Mouse (Mus musculus) midbrain, embryonic 10.5 days (tissue): ENCODE measurements at regions not wholly inside any gene's neighbourhood (a gene's known extent, or its start where the extent isn't known, plus 50 kb on each side); places are given as distances from the start of the nearest gene placed in this dataset.

ENCODE experiments used
- DNase-seq: peaks from one replicate; pipeline ENCODE4 v3.0.0-alpha.2; 2017; ENCODE audit warnings: low spot score
- H3K27ac ChIP-seq: fragments of 300-500 bp; sonication (generic); replicated peaks from 2 replicates; pipeline ENCODE4 v1.5.1; 2016; ENCODE audit warnings: mild to moderate bottlenecking
- H3K27me3 ChIP-seq: fragments of 300-500 bp; sonication (generic); 2 replicates; pipeline ENCODE4 v1.6.1; 2016; ENCODE audit warnings: low read depth, mild to moderate bottlenecking; ENCODE audit not compliant: poor library complexity, severe bottlenecking
- H3K36me3 ChIP-seq: fragments of 300-500 bp; sonication (generic); 2 replicates; pipeline ENCODE4 v1.6.1; 2016; ENCODE audit warnings: mild to moderate bottlenecking, moderate library complexity
- H3K4me1 ChIP-seq: fragments of 300-500 bp; sonication (generic); 2 replicates; pipeline ENCODE4 v1.6.1; 2016
- H3K4me3 ChIP-seq: fragments of 300-500 bp; sonication (generic); 2 replicates; pipeline ENCODE4 v1.5.1; 2016; ENCODE audit warnings: mild to moderate bottlenecking, moderate library complexity
- H3K9me3 ChIP-seq: fragments of 300-500 bp; sonication (generic); replicated peaks from 2 replicates; pipeline ENCODE4 v1.6.1; 2016; ENCODE audit warnings: mild to moderate bottlenecking
- WGBS: fragments of 180-500 bp; shearing (Covaris S2); methylation state at CpG from one replicate; pipeline ENCODE4 v1.1.7; 2016; 5-methylcytosine and 5-hydroxymethylcytosine counted together

GRCm38 (mm10) chr4:7687231-7687630 is 551.6 kb downstream of the Car8 start:
- no peak overlapping the region for H3K4me3 ChIP-seq
- no peaks in the 10 kb centered on the region for H3K9me3 ChIP-seq
- DNase-seq, result no peak
- H3K27ac ChIP-seq, result no peak overlapping the region
- WGBS, result 78% methylated on average over 1 of the region's 1 CpGs
- no peaks in the 10 kb centered on the region for H3K27me3 ChIP-seq
- H3K36me3 ChIP-seq, result no peaks in the 10 kb centered on the region
- H3K4me1 ChIP-seq, result no peaks in the 10 kb centered on the region

DNA sequence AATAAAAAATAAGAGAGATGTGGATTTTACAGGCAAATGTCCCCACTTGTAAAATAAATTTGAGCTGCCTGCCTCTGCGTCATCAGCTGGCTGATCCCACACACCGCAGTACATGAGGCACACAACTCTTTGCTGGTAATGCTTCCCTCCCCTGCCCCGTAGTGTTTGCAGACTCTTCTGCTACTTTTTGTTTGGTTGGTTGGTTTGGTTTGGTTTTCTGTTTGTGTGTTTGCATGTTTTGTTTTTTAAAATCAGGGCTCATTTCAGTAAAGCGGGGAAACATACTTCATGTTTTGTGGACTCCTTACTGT is 568.1 kb downstream of the Car8 start:
- 92% methylated on average over 4 of the region's 4 CpGs for WGBS
- Histone ChIP-seq H3K36me3 (no peaks in the 10 kb centered on the region), H3K27ac (no peak overlapping the region), H3K27me3 (no peaks in the 10 kb centered on the region), H3K4me1 (no peaks in the 10 kb centered on the region), H3K4me3 (no peak overlapping the region), H3K9me3 (no peaks in the 10 kb centered on the region)
- DNase-seq, result no peak

- no peak for DNase-seq
- no peaks in the 10 kb centered on the region for H3K27me3 ChIP-seq
- H3K27ac ChIP-seq, result no peak overlapping the region
- H3K9me3 ChIP-seq, result no peaks in the 10 kb centered on the region
- no peak overlapping the region for H3K4me3 ChIP-seq
- no peaks in the 10 kb centered on the region for H3K4me1 ChIP-seq
- 81% methylated on average over 4 of the region's 4 CpGs for WGBS
- no peaks in the 10 kb centered on the region for H3K36me3 ChIP-seq
These were observed 568.6 kb downstream of the Car8 start for GRCm38 (mm10) chr4:7669992-7670794.

DNA sequence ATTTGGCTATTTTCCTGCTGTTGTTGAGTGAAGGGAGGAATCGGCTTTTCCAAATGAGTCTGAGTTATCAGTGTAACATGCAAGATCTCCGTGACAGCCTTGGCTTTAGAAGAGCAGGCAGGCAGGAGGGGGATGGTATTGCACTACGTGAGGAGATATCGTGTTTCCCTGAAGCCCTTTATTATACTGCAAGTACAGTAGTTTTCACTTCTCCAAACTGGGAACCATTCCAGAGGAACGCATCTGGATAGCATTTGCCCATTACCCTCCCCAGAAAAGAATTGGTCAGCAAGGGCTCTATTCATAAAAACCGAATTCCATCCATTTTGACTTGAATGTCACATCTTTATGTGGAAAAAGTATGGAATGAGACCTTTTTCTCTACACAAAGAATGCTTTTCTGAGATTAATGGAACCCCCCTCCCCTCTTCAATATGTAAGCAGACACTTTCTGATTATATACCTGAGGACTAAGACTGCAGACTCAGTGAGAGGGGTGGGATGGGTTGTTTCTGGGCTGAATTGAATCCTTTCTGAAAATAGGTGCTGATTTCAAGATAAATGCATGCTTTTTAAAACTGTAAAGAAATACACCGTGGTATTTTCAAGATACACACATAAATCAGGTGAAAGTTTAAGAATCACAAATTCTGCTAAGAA is 571.8 kb downstream of the Car8 start:
- DNase-seq, result no peak
- H3K4me3 ChIP-seq, result no peak overlapping the region
- no peaks in the 10 kb centered on the region for H3K4me1 ChIP-seq
- 83% methylated on average over 7 of the region's 7 CpGs for WGBS
- no peaks in the 10 kb centered on the region for H3K36me3 ChIP-seq
- H3K9me3 ChIP-seq, result no peaks in the 10 kb centered on the region
- no peaks in the 10 kb centered on the region for H3K27me3 ChIP-seq
- H3K27ac ChIP-seq, result no peak overlapping the region

DNA sequence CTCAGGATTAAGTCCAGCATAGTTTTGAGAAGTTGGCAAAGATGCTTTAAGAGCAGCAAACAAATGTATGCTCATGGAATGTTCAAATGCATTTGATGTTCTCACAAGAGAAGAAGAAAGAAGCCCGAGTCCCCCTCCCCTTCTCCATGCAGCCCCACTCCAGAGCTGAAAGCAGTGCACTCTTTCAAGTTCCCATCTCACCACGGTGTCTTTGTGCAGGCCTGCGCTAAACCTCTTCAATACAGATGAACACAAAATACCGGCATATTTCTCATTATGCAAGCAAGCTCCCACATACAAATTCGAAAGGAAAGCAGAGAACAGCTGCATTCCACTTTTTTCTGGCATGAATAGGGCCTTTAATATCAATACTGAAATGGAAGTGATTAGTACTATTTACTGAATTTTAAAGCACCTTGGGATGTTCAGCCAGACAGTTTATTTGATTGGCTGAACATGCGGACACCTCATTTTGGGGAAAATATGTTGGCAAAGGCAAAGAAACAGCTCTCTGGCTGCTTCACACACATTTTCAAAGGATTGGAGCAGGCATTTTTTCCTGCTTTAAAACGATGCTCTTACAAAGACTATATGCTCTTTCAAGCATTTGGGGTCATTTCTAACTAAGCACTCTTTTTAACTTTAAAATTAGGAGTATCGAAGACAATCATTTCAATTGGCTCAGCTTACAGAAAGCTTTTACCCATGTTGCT is 595.8 kb downstream of the Car8 start:
- Histone ChIP-seq H3K9me3 (no peaks in the 10 kb centered on the region), H3K27me3 (no peaks in the 10 kb centered on the region), H3K4me1 (peaks cover 8% of the 10 kb centered on the region; the same call in 1 of the 2 replicates), H3K36me3 (no peaks in the 10 kb centered on the region), H3K27ac (no peak overlapping the region), H3K4me3 (no peak overlapping the region)
- WGBS, result 73% methylated on average over 8 of the region's 8 CpGs
- peak; percentile 10 for DNase-seq

DNA sequence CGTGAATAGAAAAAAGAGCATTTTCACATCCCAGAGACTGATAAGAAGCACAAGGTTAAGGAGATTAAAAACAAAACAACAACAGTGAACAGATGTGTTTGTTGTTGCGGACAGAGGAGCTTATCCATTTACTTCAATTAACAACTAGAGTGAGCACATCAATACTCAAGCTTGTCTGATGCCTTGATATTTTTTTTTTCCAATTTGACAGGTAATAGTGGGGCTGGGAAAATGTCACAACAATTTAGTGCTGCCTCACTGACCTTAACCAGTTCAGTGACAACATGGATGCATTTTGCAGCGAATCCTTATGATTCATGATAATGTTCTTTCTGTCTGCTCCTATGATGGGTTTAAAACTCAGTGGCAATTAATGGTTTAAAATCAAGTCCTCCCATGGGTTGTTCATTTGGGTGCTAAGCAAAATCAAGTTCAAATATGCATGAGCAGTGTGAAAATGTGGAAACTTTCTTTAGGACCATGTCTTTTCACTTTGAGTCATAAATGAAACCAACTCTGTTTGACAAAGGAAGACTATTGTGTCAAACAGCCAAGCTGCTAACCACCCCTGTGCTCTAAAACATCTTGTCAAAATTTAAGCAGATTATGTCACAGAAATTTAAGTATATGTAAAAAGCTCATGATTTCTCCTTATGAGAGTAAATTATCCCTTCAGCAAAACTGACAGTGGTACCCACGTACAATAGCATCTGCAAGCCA is 641.0 kb downstream of the Car8 start:
- H3K27ac ChIP-seq, result no peak overlapping the region
- 86% methylated on average over 4 of the region's 4 CpGs for WGBS
- no peak for DNase-seq
- H3K9me3 ChIP-seq, result no peaks in the 10 kb centered on the region
- H3K4me3 ChIP-seq, result no peak overlapping the region
- H3K36me3 ChIP-seq, result no peaks in the 10 kb centered on the region
- H3K4me1 ChIP-seq, result no peaks in the 10 kb centered on the region
- H3K27me3 ChIP-seq, result no peaks in the 10 kb centered on the region

DNA sequence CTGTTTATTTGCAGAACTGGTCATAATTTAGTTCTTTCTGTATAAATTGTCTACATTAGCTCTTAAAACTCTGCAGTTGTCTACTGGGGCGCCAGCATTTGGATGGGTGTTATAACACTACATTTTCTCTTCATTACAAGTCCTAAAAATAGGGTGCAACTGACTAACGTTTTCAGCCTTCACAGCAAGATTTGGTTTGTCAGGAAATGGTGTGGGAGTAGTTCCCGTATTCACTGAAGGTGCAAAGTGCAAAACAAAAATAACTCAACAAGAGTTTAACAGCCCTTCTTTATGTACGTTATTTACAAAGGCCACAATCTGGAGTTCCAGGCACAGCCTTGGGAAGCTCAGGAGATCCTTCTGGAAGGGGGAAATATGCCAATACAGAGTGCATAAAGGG is 642.7 kb downstream of the Car8 start:
- whole genome bisulfite sequencing, result 85% methylated on average over 4 of the region's 4 CpGs
- DNase-seq, result no peak
- no peaks in the 10 kb centered on the region for H3K4me1 ChIP-seq

DNA sequence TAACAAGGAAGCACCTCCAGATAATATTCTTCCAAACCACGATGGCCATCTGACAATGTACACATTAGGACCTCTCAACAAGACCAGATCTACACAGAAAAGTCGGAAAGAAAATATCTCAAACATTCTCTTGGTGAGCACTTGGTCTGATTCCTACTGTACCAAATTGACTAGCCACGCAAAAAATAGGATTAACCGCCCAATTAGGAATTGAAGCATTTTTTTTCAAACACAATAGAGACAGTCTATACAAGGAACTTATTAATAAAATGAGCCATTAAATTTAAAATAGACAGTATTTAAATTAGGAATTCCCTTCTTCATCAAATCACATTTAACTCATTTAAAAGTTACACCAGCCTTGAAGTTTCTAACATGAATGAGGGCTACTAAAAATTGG is 655.0 kb downstream of the Car8 start:
- DNase-seq, result no peak
- no peak overlapping the region for H3K4me3 ChIP-seq
- H3K4me1 ChIP-seq, result peaks cover 20% of the 10 kb centered on the region
- no peak overlapping the region for H3K27ac ChIP-seq
- H3K27me3 ChIP-seq, result no peaks in the 10 kb centered on the region
- 82% methylated on average over 4 of the region's 4 CpGs for WGBS
- no peaks in the 10 kb centered on the region for H3K36me3 ChIP-seq
- H3K9me3 ChIP-seq, result no peaks in the 10 kb centered on the region

More for the DNA sequence above, 642.7 kb downstream of the Car8 start:
- Histone ChIP-seq H3K9me3 (no peaks in the 10 kb centered on the region), H3K27ac (no peak overlapping the region), H3K4me3 (no peak overlapping the region), H3K36me3 (no peaks in the 10 kb centered on the region), H3K27me3 (no peaks in the 10 kb centered on the region)

DNA sequence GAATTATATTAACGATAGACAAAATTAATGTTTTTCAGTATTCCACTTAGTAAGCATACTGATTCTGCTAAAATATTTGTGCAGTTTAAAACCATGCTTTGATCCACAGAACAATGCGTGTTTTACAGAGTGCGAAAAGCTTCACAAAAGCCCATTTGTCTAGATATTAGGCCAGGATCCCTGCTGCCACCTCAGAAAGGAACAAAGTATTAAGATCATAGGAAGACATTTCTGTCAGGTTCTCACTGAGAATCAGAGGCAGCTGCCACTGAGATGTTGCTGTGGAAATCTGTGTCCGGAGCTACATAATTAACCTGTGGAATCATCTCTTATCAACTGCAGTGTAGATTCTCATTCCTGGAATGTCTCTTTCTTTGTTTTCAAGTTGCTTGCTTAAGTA is 656.9 kb downstream of the Car8 start:
- H3K27me3 ChIP-seq, result no peaks in the 10 kb centered on the region
- DNase-seq, result no peak
- H3K9me3 ChIP-seq, result no peaks in the 10 kb centered on the region
- no peaks in the 10 kb centered on the region for H3K36me3 ChIP-seq
- peaks cover 20% of the 10 kb centered on the region for H3K4me1 ChIP-seq
- no peak overlapping the region for H3K27ac ChIP-seq
- WGBS, result 45% methylated on average over 4 of the region's 4 CpGs
- H3K4me3 ChIP-seq, result no peak overlapping the region

DNA sequence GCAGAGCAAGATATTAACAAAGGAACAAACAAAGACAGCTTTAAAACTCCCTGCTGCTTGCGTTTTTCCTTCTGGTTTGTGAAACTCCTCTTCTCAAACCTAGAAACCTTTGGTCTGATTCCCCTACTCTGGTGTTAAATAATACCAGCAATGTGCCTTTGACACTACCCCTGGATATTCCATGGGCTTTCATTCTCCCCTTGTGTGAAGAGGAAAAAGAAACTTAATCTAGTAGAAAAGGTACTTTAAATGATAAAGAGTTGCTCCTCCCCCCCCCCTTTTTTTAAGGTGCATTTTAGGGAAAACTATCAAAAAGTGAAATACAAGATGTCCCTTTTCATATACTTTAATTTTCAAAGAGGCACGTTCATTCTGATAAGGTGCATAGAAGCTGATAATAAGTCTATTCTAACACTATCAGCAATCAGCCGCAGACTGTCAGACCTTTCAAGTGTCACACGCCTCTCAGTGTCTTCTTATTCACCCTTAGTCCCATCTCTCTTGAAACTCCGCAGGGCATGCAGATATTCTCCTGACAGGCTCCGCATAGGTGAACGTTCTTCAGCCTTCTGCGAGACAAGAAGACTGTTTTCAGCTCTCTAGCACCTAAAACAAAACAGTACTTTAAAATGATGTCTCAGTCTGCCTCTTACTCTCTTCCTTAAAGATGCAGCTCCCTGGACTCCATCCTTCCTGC is 657.5 kb downstream of the Car8 start:
- H3K27me3 ChIP-seq, result no peaks in the 10 kb centered on the region
- H3K27ac ChIP-seq, result no peak overlapping the region
- 35% methylated on average over 8 of the region's 8 CpGs for WGBS

GRCm38 (mm10) chr4:7580554-7581219 is 658.2 kb downstream of the Car8 start:
- no peak overlapping the region for H3K27ac ChIP-seq
- H3K27me3 ChIP-seq, result no peaks in the 10 kb centered on the region

More for the DNA sequence above, 657.5 kb downstream of the Car8 start:
- no peak for DNase-seq
- Histone ChIP-seq H3K4me3 (no peak overlapping the region), H3K9me3 (no peaks in the 10 kb centered on the region), H3K36me3 (no peaks in the 10 kb centered on the region), H3K4me1 (peaks cover 20% of the 10 kb centered on the region)

DNA sequence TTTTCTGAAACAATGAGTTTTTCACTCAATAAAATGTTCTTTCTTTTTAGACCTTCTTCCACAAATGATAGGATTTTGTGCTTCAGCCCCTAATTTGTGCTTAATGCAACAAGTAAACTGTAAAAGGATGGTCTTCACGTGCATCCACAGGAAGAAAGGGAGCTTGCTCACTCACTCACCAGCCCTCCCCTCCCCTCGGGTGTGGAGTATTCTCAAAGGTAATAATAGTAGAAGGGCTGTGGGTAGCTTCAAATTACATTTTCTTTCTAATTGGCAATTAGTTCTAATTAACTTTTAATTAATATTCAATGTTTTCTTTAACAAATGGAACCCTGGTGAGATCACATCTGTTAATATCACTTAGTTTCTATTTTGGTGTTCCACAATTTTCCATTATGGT is 664.8 kb downstream of the Car8 start:
- DNase-seq, result no peak
- H3K36me3 ChIP-seq, result no peaks in the 10 kb centered on the region
- H3K4me3 ChIP-seq, result no peak overlapping the region
- 55% methylated on average over 2 of the region's 2 CpGs for WGBS
- no peaks in the 10 kb centered on the region for H3K27me3 ChIP-seq
- no peaks in the 10 kb centered on the region for H3K4me1 ChIP-seq
- no peaks in the 10 kb centered on the region for H3K9me3 ChIP-seq
- H3K27ac ChIP-seq, result no peak overlapping the region

More at GRCm38 (mm10) chr4:7580554-7581219, 658.2 kb downstream of the Car8 start:
- Histone ChIP-seq H3K4me1 (peaks cover 20% of the 10 kb centered on the region), H3K9me3 (no peaks in the 10 kb centered on the region), H3K36me3 (no peaks in the 10 kb centered on the region), H3K4me3 (no peak overlapping the region)
- 78% methylated on average over 10 of the region's 10 CpGs for WGBS
- no peak for DNase-seq
